In genomic region chr2:19658661-19659384, GRCm38 (mm10) we compare ENCODE assay signal across 8 mouse cellular contexts. TPM values are rescaled to one million over a fixed set of nuclear protein-coding genes. Genes with fewer than 3 reads are reported as not detected.
A peak's percentile ranks its signal among the peaks of the same experiment; 100 is the strongest.
DNase-seq lines count a peak whose midpoint lies in the region.

No protein-coding gene starts in this region.

- H3K4me1 ChIP-seq in forebrain, embryonic 10.5 days: peaks cover 39% of the 10 kb centered on the region

- WGBS in forebrain, embryonic 10.5 days: 2% methylated on average over 49 of the region's 49 CpGs

- DNase-seq in CD4-positive helper T cell, adult 2 months (ENCODE audit: low read depth, low spot score): peak; percentile 54
- peak; percentile 31 for DNase-seq in T-cell, adult 2 months (ENCODE audit: low spot score)
- peak; percentile 40 for DNase-seq in forebrain, embryonic 10.5 days (ENCODE audit: extremely low spot score, low spot score)
- DNase-seq in heart, postnatal 4 days: peak; percentile 41
- peak; percentile 22 to 26 for DNase-seq in layer of hippocampus, postnatal 36 days
- peak; percentile 46 to 49 for DNase-seq in lung, postnatal 4 days
- peak; percentile 48 for DNase-seq in retina, postnatal 1 day
- DNase-seq in urinary bladder, adult 2 months (ENCODE audit: low spot score): peak; percentile 51

- H3K27ac ChIP-seq in forebrain, embryonic 10.5 days: peak overlapping the region; percentile 86

- peaks cover 57% of the 10 kb centered on the region for H3K27me3 ChIP-seq in forebrain, embryonic 10.5 days (ENCODE audit: poor library complexity, severe bottlenecking)

- H3K36me3 ChIP-seq in forebrain, embryonic 10.5 days (replicated peaks): no peaks in the 10 kb centered on the region

- no peaks in the 10 kb centered on the region for H3K9me3 ChIP-seq in forebrain, embryonic 10.5 days

- H3K4me3 ChIP-seq in forebrain, embryonic 10.5 days: peak overlapping the region; percentile 79

RNA-seq across cellular contexts. Expression of gene Otud1, which starts 1.3 kb away (rescaled TPM):
- polyA plus RNA-seq in forebrain, embryonic 10.5 days (2016; fragmentation: Nextera tagmentation; extraction: Ambion mirVana): 0.44 and 0.56 TPM in 2 replicates
- total RNA-seq in heart, postnatal 4 days (2021): 10 to 100 TPM; 37.0 to 38.4 TPM
- 10 to 100 TPM; 11.4 to 12.5 TPM for total RNA-seq in layer of hippocampus, postnatal 36 days (2021)
- 5.6 and 7.7 TPM in 2 replicates for polyA plus RNA-seq in urinary bladder, adult 2 months (2012; rRNA removed)

Comparison
In these comparisons a context has a peak if more than half of its experiments do, and no peak if none do; other contexts are left out.
1. Peak in every context shown above with its lines: DNase-seq, H3K4me3 ChIP-seq and H3K27ac ChIP-seq.